Mouse (Mus musculus) ES-E14 (cell line): ENCODE results near the gene Stkld1.

Experiments used
- HCFC1 ChIP-seq: IDR thresholded peaks from 2 replicates; pipeline ENCODE4 v1.6.1; 2012; ENCODE audit warnings: low read length, inconsistent platforms, borderline replicate concordance; ENCODE audit not compliant: insufficient read depth
- ZC3H11A ChIP-seq: IDR thresholded peaks from 2 replicates; pipeline ENCODE4 v1.6.1; 2012; ENCODE audit warnings: low read depth, mild to moderate bottlenecking, inconsistent platforms, low read length, borderline replicate concordance

GRCm38 (mm10) chr2:26967262-26967661, 33.4 kb downstream of the Stkld1 start:
- TF ChIP-seq HCFC1, result no peak
- TF ChIP-seq ZC3H11A, result no peak
